Mouse (Mus musculus) embryonic fibroblast, embryonic 13.5 days (primary cell): ENCODE measurements at regions not wholly inside any gene's neighbourhood (a gene's known extent, or its start where the extent isn't known, plus 50 kb on each side); places are given as distances from the start of the nearest gene placed in this dataset.

Source experiments
- CTCF ChIP-seq: IDR thresholded peaks from 2 replicates; pipeline ENCODE4 v1.5.1; 2011; ENCODE audit warnings: mild to moderate bottlenecking, control low read depth, low read length, moderate library complexity, borderline replicate concordance; ENCODE audit not compliant: insufficient read depth
- POLR2A ChIP-seq: IDR thresholded peaks from 2 replicates; pipeline ENCODE4 v1.6.1; 2011; ENCODE audit warnings: low read depth, mild to moderate bottlenecking, control low read depth, low read length, moderate library complexity

GRCm38 (mm10) chr2:45850018-45850605 is 732.9 kb upstream of the Zeb2 start:
- TF ChIP-seq CTCF (no peak), POLR2A (no peak)
